Mouse (Mus musculus): ENCODE measurements around the gene Mindy4.
A peak's percentile ranks its signal among the peaks of the same experiment; 100 is the strongest.

Mindy4 gene

GRCm38 (mm10) chr6:55207786-55208185 is 4.6 kb downstream of the Mindy4 start:
- DNase-seq (ENCODE audit: low read depth, low spot score) = no peak

- DNase-seq (ENCODE audit: low read depth, low spot score) = no peak
Measured at GRCm38 (mm10) chr6:55210423-55211365, 7.5 kb downstream of the Mindy4 start.

- DNase-seq (ENCODE audit: low read depth, low spot score) = no peak
Measured at GRCm38 (mm10) chr6:55214541-55214940, 11.4 kb downstream of the Mindy4 start.

- no peak for DNase-seq (ENCODE audit: low read depth, low spot score)
Measured at GRCm38 (mm10) chr6:55218232-55218631, 15.0 kb downstream of the Mindy4 start.

DNA sequence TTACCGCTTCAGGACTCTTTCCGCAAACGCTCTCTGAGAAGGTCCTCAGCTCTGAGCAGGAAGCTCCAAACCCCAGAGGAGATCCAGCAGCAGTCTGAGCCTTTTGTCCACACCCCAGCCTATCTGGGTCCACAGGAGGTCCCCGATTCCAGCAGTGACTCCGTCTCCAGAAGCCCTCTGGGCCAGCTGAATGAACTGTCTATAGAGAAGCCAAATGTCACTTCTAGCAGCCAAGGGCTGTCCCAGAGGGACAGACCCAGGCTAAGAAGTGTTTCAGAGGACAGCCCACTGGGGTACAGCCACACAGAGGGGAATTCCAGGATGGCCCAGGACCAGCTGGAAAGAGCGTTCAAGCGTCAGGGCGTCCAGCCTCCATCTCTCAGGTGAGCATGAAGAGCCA is 20.8 kb downstream of the Mindy4 start:
- DNase-seq (ENCODE audit: low read depth, low spot score) = no peak

GRCm38 (mm10) chr6:55230048-55230447 is 26.9 kb downstream of the Mindy4 start:
- DNase-seq (ENCODE audit: low read depth, low spot score) = no peak

DNA sequence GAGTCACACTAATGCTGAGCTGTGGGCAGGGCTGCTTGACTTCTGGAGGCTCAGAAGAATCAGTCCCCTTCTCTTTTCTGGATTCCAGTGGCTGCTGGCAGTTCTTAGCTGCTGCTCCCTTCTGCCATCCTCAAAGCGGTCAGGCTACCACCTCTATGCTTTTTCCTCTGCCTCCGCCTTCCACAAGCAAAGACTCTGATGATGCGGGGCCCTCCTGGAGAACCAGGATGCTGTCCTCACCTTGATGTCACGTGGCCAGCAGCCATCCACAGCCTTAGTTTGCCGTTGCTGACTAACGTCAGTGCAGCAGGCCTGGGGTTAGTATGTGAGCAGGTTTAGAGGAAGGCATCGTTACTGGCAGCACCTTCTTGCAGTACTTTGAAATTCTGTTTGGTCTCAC is 28.9 kb downstream of the Mindy4 start:
- no peak for DNase-seq (ENCODE audit: low read depth, low spot score)

- peak; percentile 50 for DNase-seq (ENCODE audit: low read depth, low spot score)
Measured at GRCm38 (mm10) chr6:55232524-55233264, 29.5 kb downstream of the Mindy4 start.

DNA sequence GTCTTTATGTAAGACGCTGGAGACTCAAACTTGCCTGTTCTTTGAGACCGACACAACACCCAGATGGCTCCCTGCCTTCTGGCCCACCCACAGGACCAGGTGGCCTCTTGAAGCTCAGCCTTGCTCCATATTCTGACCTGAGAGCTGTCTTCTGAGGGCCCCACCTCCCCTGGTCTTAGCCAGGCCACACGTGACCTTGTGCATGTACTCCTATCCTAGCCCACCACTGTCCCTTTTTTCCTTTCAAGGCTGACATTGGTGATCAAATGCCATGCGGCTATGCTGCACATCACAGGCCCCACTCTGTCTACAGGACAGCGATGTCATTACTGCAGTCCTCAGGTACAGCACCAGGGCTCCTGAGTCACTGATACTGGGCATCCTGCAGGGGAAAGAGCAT is 30.1 kb downstream of the Mindy4 start:
- no peak for DNase-seq (ENCODE audit: low read depth, low spot score)

DNA sequence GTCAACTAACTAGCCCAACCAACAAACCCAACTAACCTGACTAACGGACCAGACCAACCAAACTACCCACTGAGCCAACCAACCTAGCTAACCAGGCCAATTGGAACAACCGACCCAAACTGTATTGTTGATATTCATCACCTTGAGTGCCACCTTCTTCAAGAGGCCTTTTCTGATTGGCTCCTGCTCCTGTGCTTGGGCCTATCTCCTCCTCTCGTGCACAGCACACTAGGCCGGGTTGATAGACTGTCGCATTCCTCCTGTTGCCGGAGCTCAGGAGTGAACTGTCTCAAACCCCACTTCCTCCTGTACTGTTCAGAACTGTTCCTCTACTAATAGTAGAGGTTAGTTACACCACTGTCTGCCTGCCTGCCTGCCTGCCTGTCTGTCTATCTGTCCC is 31.5 kb downstream of the Mindy4 start:
- no peak for DNase-seq (ENCODE audit: low read depth, low spot score)

DNA sequence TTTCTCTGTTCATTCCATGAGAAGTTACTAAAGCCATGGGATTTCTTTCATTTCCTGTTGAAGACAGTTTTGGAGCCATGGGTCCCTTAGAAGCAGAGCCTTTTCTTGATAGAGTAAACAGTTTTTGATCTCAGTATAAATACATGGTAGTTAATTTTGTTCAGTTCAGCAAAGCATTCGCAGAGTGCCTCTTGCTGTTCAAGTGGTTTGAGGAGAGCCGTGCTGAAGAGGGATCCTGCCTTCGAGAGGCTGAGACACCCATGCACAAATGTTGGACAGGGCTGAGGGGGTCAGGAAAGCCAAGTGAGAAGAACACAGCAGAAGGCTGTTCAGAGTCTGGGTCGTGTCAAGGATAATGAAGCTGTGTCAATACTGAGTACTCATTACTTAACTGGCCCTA is 32.5 kb downstream of the Mindy4 start:
- DNase-seq (ENCODE audit: low read depth, low spot score) = no peak

- peak; percentile 20 for DNase-seq (ENCODE audit: low read depth, low spot score)
Measured at GRCm38 (mm10) chr6:55239931-55240330, 36.7 kb downstream of the Mindy4 start.

DNA sequence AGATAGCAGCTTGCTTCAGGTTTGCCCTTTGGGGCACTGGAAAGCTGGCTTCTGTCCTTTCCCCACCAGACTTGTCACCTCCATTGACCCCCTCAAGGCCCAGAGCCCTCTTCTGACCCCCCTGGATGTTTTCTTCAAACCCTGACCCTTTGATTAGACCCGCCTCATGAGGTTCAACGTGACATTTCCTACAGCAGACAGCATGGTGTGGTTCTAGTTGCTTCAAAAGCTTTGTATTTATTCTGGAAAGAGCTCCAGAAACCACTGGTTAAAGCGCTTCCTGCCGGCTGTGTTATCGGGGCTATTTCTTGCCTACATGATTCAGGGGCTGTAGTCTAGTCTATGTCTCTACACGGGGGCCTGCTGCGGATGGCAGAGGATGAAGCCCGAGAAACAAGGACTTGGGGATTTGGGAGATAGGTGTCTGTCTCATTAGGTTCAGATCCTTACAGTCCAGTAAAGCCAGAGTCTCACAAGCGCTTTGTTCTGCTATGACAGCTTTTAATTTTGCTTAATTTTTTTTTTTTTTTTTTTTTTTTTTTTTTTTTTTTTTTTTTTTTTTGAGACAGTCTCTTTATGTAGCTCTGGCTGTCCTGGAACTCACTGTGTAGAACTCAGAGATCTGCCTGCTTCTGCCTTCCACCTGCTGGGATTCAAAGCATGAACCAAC is 37.5 kb downstream of the Mindy4 start:
- DNase-seq (ENCODE audit: low read depth, low spot score) = no peak

- DNase-seq (ENCODE audit: low read depth, low spot score) = no peak
Measured at GRCm38 (mm10) chr6:55241479-55241878, 38.3 kb downstream of the Mindy4 start.

GRCm38 (mm10) chr6:55245680-55246079 is 42.5 kb downstream of the Mindy4 start:
- no peak for DNase-seq (ENCODE audit: low read depth, low spot score)

DNA sequence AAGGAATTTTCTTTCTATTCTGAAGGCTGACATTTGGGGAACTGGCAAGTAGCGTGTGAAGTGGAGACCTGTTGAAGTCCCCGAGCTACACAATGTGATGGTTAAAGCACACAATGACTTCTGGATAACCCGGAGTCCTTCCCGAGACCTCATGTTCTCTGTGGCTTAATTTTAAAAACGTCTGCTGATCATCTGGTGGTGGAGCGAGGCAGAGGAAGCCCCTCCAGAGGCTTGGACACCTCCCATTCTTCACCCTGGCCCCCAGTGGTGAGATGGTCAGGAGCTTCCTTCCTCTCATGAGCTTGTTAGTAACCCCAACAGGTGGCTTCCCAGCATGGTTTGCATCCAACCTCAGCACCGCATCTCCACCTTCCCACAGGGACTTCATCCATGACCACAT is 43.3 kb downstream of the Mindy4 start:
- DNase-seq (ENCODE audit: low read depth, low spot score) = no peak

DNA sequence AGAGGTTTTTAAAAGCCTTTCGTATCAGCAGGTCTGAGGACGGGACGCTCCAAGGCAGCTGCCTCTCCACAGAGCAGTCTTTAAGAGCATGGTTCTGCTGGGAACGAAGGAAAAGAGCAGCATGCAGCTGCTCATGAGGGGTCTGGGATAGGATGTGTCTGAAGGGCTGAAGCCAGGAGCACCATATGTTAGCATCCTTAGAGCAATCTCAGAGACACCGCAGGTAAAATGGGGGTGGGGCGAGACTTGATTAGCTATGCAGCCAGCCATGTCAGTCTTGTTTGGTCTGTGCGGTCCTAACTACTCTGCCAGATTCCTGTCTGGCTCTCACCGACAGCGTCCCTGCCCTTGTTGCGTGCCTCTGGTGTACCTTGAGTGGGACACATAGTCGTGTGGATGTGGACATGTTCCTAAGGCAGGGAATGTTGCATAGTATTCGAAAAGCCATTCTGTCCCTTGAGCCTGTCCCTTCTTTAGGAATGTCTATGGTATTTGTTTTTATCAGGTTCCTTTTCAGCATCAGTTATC is 43.8 kb downstream of the Mindy4 start:
- DNase-seq (ENCODE audit: low read depth, low spot score) = peak; percentile 5

DNA sequence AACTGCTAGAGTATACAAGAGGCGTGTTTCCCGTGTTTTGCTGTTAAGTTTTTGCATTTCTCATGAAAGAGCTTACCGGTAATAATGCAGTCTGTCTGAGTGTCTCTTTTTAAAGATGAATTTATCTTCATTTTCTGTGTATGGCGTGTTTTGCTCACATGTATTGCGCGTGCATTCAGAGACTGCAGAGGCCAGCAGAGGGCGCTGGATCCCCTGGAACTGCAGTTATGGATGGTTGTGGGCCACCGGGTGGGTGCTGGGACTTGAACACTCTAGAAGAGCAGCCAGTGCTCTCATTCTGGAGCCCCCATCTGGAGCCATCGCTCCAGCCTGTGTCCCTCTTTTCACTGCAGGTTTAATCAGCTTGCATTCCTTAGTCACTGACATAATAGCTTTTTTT is 46.1 kb downstream of the Mindy4 start:
- peak; percentile 50 for DNase-seq (ENCODE audit: low read depth, low spot score)

DNA sequence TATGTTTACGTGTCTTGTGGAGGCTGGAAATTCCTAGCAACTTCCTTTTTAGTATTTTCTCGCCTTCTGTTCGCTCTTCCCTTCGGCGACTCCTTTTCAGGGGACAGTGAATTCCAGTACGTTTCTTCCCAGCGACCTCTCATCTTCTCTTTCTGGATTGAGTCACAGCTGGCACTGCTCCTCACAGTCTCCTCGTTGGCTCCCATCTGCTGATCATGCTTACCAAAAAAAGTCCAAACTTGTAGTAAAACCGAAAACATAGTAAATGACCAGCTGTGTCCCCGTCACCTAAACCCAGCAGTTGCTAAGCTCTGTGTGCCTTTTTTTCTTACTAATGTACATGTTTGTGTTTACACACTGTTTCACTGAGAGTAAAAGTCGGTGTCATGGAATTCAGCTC is 47.6 kb downstream of the Mindy4 start:
- no peak for DNase-seq (ENCODE audit: low read depth, low spot score)

- DNase-seq (ENCODE audit: low read depth, low spot score) = no peak
Measured at GRCm38 (mm10) chr6:55251596-55251995, 48.4 kb downstream of the Mindy4 start.

DNA sequence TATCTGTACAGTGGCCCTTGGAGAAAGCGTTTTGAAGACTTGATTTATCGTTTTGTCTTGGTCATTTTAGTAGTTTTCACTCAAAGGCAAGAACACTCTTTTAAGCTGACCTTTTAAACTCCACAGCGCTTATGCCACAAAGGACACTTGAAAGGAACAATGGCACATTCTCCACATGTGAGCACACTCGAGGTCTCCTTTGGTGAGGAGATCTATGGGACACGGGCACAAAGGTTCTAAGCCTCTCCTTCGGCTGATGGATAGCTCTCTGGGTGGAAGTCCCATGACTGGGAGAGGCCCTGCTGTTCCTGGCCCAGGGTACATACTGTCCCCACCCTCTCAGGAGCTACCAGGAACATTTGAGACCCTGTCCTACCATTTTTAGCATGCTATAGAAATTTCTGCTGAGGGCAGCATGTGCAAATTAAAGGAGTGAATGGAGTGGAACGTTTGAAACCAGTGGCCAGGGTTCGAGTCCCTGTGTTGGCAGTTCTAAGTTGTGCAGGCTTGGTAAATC is 49.6 kb downstream of the Mindy4 start:
- no peak for DNase-seq (ENCODE audit: low read depth, low spot score)

Data from R1 (cell line).